Mouse (Mus musculus) cerebellum, postnatal 4 days (tissue): ENCODE measurements at regions not wholly inside any gene's neighbourhood (a gene's known extent, or its start where the extent isn't known, plus 50 kb on each side); places are given as distances from the start of the nearest gene placed in this dataset.

Experiments used
- DNase-seq, 2 experiments: peaks; one replicate each; pipeline ENCODE4 v3.0.0; 2022; ENCODE audit warnings: low spot score in 2 of 2, mixed read lengths in 1 of 2

DNA sequence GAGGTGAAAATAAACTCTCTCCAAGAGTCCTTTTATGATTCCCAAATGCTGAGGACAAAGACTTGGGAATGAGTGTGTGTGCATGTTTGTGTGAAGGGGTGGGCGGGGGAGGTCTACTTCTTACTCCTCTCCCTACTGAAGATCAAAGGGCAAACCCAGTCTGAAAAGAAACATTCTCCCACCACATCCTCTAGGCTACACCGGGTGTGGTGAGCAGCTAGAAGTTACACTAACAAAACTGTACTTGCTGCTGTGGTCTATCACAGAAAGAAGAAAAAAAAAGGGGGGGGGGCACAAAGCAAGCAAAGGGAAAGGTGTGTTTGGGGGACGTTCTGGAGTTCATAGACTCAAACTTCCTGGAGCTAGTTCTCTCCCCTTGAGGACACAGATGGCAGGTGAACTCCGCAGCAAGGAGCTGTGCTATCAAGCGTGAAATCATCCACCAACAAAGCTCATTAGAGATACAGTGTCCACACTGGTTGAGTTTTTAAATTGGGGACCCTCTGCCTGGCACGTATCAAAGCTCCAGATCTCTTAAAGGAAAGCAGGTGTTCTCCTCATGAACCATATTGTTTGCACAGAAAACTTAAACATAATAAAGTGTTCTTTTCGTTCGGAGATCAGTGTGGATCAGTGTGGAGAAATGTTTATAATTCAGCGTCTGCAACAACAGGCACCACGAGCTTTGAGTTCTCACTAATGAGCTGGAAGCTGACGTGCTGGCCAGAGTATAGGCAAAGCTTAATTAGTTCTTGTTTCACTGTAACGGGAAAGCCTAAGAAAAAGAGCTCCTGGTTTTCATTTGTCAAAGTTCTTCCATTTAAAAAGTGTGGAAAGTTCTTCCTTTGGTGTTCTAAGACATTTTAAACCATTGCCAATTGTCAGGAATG is 280.7 kb upstream of the Htr2a start:
- no peak for DNase-seq

DNA sequence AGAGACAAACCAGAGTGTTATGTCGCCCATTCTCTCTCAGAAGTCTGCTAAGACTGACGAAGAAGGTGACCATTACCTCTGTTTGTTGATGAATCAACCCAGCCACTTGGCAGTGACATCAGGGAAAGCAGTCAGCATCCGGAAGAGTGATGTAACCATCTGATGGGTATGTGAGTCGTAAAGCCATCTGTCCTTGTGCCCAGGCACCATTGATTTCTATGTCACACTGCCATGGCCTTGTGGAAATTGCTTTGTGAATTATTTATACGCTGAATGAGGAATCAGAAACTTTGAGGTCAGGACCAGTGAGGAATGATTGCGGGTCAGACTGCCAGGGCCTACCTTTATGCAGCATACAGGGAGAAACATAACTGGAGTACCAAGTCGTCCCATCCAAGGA is 256.2 kb upstream of the Htr2a start:
- no peak for DNase-seq

DNA sequence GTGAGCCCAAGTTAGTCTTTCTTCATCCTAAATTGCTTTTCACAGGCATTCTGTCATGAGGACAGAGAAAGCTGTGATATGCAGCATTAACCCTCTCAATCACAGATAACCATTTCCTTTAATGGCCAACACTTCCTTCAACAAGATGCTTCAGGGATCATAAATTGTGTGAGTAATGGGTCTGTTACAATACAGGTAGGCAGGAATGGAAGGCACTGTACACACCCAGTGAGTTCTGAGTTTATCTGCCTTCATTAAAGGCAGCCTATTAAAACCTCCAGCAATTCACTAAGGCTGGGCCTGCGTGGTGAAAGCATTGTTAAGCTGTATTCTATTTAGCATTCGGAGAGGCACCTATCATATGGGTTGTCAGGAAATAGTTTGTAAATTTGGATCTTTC is 248.2 kb upstream of the Htr2a start:
- no peak for DNase-seq

DNA sequence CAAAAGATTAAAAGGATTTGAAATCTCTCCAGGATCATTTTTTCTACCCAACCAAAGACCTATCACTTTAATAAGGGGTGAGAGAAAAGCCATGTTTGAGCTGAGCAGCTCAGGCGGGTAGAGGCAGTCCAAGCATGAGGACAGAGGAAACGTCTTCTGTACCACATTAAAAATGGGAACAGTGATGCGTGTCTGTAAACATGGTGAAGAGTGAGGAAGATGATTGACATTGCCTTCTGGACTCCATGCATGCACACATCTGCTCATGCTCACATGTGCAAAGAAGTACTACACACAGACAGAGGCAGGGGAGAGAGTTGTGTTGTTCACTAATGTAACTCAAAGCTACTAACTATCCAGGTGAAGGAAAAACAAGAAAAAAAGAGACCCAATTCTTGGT is 243.4 kb upstream of the Htr2a start:
- no peak for DNase-seq

DNA sequence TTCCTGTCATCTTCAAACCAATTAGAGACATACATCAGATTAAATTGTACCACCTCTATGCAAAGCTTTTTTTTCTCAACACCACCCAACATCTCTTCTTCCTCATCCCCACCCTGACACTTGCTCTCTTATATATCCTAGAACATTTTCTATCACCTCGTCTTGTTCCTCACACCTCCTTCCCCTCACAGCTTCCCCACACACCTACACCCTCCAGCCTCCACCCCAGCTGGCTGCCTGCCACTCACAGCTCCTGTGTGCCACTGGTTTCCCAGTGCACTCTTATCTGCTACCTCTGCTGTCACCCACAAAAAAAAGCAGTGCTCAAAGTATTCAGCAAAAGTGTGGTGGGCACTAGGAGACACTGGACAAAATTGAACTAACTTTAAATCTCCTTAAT is 231.2 kb upstream of the Htr2a start:
- no peak for DNase-seq

DNA sequence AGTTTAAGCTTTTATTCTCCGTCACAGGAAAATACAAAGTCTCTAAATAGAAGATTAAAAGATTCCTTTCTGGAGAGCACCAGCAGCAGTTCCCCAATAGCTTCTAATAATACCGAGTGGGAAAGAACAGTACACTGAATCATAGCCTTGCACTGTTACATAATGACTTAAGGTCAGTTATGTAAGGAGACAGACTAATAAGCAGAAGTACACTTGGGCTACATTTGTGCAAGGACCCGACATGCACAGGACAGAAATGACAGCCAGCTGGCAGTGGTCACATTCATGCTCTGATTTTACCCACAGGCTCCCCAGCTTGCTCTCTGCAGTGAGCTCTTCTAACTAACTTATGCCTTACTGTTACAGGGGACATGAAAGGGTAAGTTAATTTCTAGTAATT is 212.4 kb upstream of the Htr2a start:
- DNase-seq: no peak

DNA sequence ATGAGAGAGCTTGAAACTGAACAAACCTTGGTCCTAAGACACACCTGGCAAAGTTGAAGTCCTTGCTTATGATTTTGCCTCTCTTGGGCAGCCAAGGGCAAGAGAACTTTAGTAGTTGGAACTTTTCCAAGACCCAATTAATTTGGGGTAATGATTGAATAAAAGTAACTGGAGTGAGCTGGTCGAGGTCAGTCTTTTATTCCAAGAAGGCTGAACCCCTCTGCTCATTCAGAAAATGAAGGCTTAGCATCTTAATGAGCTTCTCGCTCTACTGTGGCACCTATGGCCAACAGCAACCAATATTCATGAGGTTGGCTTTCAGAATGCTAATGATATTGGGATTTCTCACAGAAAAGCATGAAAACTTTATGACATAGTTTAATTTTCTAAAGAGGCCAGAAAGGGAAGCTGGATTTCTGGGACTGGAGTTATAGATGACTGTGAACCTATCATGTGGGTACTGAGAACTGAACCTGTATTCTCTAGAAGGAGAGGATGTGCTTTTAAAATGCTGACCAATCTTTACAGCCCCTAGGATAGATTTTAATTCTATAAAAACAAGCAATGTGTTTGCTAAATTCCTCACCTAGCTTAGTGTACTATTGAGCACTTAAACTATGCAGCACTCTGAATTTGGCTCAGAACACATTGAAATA is 176.5 kb upstream of the Htr2a start:
- DNase-seq: no peak

DNA sequence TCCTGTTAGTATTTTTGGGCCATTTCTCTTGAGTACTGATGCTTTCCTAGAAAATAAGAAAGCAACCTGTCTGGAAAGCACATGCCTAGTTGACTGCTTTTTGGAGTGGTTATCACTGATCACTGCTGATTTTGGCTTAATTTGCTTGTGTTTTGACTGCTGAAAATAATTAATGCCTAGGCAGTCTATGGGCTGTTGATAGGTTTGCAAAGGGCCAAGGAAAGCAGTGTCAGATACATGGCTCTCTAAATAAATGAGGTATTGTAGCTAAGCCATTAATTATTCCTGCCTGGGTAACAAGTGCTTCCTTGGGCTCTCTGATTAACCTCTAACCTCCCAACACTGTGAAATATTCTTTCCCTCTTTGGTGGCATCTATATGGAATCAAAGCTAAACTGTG is 145.1 kb upstream of the Htr2a start:
- DNase-seq: no peak

DNA sequence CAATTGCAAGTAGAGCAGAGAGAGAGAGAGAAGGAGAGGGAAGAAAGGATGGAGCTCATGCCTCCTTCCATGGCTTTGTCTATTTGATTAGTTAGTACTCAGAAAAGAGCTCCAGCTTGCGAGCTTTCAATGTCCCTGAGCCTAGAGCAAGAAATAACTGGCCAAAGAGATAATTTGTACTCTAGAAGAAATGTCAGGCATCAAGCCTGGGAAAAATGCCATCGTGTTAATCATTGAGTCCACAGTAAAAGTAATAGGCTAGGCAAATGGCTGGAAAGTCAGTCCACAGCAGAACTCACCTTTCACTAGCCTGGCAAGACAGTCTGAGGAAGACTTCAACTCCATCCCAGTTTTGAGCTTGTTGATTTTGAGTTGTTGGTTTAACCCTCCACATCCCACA is 129.1 kb upstream of the Htr2a start:
- DNase-seq: no peak

DNA sequence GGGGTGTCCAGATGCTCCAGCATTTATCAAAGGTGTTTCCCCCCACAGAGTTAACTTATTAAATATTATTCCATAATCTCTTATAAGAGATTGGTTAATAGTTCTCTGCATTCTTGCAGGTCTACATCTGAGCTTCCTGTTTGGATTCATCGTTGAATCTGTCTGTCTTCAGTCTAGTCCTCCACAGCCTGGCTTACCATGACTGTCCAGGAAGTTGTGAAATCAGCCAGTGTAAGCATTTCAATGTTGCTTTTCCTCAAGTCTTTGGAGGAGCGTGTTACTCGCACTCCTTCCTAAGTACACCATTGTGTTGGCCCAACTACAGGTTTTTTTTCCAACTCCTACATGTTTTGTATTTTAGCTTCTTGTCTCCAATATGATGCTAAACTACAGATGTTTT is 124.2 kb upstream of the Htr2a start:
- DNase-seq: no peak

DNA sequence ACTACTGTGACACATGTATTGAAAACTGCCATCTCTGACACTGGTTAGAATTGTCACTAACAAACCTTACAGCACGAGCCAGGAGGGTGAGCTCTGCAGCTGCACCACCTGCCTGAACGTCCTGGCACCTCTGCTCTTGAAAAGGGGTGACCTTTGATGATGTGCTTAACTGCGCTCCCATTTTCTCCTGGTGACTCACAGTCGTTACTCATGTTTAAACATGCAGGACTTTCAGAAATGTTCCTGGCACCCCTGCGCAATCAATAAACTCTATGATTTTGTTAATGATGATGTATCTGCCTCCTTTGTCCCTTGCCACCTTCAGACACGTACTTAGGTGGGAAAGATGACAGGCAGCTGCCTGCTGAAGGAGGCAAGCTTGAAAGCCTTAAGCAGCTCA is 121.1 kb upstream of the Htr2a start:
- no peak for DNase-seq

DNA sequence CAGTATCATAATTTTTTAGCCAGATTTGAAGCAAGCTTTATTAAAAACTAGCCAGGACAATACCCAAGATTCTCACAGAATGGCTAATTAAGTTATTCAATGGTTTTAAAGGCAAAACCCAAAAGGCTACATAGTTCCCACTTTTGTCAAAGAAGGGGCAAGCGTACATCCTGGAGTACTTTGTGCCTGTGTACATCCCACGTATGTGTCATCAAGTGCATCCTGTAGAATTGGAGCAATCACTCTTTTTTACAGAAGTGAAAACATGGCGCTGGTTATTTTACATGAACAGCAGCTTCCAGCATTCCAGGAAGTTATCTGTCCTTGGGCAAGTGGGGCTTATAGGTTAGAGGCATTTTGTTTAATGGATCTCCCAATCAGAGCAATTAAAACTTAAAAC is 119.0 kb upstream of the Htr2a start:
- DNase-seq: no peak

DNA sequence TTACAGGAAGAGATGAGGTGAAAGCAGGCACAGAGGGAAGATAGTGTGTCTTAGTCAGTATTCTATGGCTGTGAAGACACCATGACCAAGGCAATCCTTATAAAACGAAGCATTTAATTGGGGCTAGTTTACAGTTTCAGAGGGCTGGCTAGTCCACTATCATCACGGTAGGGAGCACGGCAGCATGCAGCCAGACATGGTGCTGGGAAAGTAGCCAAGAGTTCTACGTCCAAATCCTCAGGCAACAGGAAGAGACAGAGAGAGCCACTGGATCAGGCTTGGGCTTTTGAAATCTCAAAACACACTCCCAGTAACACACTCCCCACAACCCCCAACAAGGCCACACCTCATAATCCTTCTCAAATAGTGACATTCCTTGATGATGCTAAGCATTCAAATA is 113.4 kb upstream of the Htr2a start:
- DNase-seq: no peak

DNA sequence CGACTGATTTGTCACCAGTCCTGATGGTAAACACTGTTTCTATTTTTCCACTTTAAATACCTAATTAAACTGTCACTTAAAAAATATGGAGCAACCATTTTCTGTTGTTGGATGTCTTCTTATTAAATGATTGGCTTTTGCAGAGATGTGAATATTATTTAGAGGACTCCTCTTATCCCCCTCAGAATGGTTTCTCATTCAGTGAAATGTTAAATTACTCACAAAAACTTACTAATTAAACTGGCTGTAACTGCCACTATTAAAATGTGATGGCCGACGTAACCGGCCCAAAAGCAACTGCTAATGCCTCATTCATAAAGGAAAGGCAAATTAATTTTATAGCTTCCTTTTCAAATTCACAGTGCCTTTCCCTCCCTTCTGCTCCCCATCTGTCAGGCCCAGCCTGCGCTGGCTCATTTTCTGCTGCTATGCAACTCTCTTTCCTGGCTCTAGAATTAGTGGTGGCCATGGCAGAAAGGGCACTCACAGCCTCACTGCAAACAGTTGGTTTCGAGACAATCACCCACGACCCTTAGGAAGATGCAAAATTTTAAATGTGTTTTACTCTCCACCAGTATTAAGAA is 111.2 kb upstream of the Htr2a start:
- no peak for DNase-seq

DNA sequence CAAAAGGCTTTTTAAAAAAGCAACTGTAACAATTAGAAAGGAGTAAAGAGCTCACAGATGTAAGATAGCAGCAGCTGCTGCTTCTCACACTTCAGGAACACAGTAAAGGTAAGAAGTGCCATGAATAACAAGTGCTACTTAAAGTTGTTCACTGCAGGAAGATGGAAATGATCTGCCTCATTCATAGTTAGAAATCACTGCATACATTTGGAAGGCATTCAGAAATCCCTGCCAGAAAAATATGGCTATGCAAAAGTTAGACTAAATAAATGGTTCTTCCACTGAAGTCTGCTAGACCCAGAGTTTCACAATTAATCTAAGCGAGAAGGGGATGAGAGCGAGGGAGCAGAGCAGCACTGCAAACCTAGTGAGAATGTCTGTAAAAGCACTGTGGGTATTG is 102.5 kb upstream of the Htr2a start:
- DNase-seq: no peak

DNA sequence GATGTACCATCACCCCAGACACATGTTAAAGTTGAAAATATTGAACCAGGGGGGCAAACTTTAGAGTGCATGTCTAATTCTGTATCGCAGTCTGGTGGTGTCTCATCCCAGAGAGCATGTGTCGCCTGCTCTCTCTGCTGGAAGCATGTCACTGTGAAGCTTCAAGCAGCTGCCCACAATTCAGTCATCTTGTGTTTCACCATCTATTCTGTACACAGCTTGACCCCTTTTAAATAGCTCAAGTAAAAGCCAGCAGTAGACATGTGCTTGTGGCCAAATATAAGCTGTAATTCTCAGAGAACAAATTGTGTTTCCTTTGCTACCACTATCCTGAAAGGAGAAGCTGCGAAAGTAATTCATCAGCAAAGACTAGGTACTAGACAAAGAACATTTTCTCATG is 96.6 kb upstream of the Htr2a start:
- no peak for DNase-seq

DNA sequence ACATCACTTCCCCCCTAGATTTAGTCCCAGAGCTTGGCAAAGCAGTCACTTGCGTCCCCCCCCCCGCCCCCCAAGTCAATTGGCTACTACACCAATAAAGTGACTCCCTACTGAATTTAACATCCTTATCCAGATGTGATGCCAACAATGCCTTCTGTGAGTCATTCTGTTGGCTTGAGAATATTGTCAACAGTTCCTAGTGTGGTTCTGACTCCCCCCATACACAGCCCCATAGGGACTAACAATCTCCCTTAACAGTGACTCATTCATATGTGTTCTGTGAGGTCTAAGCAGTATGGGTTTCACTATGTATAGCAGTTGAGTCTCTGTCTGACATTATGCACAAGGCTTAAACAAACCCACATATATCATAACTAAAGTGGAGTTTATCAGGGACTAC is 89.5 kb upstream of the Htr2a start:
- DNase-seq: no peak

DNA sequence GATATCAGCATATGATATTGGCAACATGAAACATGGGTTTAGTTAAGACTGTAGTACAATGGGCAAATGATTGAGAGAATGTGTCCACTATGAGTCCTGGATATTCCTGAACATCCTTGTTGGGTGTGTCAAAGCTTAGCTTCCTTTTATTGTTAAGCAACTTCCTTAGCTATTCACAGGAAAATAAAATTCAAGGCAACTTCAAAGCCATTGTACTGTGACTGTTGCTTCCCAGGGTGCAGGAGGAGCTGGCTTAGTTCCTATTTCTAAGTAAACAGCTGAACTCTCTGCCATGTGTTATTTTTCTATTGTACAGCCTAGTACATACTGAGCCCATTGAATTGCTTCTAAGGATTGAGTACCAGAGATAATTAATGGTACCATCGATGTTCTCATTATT is 87.0 kb upstream of the Htr2a start:
- DNase-seq: no peak

DNA sequence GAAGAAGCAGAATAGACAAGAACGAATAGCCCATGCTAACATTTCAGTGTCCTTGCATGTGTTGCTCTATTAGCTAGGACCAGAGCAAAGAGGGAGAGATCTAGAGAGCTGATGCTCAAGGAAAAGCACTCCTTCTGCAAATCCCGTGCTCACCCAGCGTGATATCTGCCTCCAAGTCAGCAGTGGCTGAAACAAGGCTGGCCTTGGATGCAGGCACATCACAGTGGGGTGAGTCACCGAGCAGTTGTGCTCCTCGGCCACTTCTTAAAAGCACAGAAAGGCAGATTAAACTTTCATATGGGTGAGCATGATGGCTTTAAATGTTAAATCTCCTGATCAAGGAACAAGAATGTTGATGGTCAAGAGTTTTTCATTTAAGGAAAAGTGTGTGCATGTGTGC is 82.3 kb upstream of the Htr2a start:
- DNase-seq: no peak
